Mouse (Mus musculus): ENCODE results near the gene Sbk2. TPM values are rescaled to one million over a fixed set of nuclear protein-coding genes. Genes with fewer than 3 reads are reported as not detected.

The Sbk2 gene
- total and polyA plus RNA-seq, 2 experiments = not detected

- no peaks in the 10 kb centered on the region for H3K4me1 ChIP-seq (ENCODE audit: control insufficient read depth, insufficient read depth, low read length)
- WGBS = 77% methylated on average over 4 of the region's 4 CpGs
- no peak for DNase-seq (ENCODE audit: extremely low read depth, low read depth, low spot score)
- H3K9ac ChIP-seq (ENCODE audit: low read depth, low read length) = no peak overlapping the region
- no peaks in the 10 kb centered on the region for H3K36me3 ChIP-seq (ENCODE audit: control insufficient read depth, insufficient read depth, low read length)
- TF ChIP-seq POLR2A (IDR thresholded peaks at IDR 0.05; ENCODE audit: extremely low read depth, insufficient read depth, low read length) (no peak), CTCF (IDR thresholded peaks at IDR 0.05; ENCODE audit: low read depth, low read length) (peak; percentile 5; the same call in 1 of the 2 replicates)
- H3K4me3 ChIP-seq (ENCODE audit: insufficient read depth, low read depth, low read length) = no peak overlapping the region
- no peaks in the 10 kb centered on the region for H3K79me2 ChIP-seq (ENCODE audit: control insufficient read depth, insufficient read depth, low read length)
- no peak overlapping the region for H3K27ac ChIP-seq (replicated peaks; ENCODE audit: insufficient read depth, low read depth, low read length)
- H3K27me3 ChIP-seq (ENCODE audit: control insufficient read depth, insufficient read depth, low read length) = no peaks in the 10 kb centered on the region
These were observed 29.9 kb downstream of the Sbk2 start for GRCm38 (mm10) chr7:4934160-4934914.

GRCm38 (mm10) chr7:4933103-4933502 is 31.1 kb downstream of the Sbk2 start:
- H3K27me3 ChIP-seq (ENCODE audit: control insufficient read depth, insufficient read depth, low read length) = no peaks in the 10 kb centered on the region
- no peak for DNase-seq (ENCODE audit: extremely low read depth, low read depth, low spot score)
- TF ChIP-seq POLR2A (IDR thresholded peaks at IDR 0.05; ENCODE audit: extremely low read depth, insufficient read depth, low read length) (no peak), CTCF (IDR thresholded peaks at IDR 0.05; ENCODE audit: low read depth, low read length) (no peak)
- H3K9ac ChIP-seq (ENCODE audit: low read depth, low read length) = no peak overlapping the region
- no peak overlapping the region for H3K27ac ChIP-seq (replicated peaks; ENCODE audit: insufficient read depth, low read depth, low read length)
- 83% methylated on average over 12 of the region's 12 CpGs for WGBS
- H3K4me3 ChIP-seq (ENCODE audit: insufficient read depth, low read depth, low read length) = no peak overlapping the region
- H3K36me3 ChIP-seq (ENCODE audit: control insufficient read depth, insufficient read depth, low read length) = no peaks in the 10 kb centered on the region
- H3K4me1 ChIP-seq (ENCODE audit: control insufficient read depth, insufficient read depth, low read length) = no peaks in the 10 kb centered on the region
- H3K79me2 ChIP-seq (ENCODE audit: control insufficient read depth, insufficient read depth, low read length) = no peaks in the 10 kb centered on the region

- Histone ChIP-seq H3K27ac (replicated peaks; ENCODE audit: insufficient read depth, low read depth, low read length) (no peak overlapping the region), H3K9ac (ENCODE audit: low read depth, low read length) (no peak overlapping the region), H3K4me3 (ENCODE audit: insufficient read depth, low read depth, low read length) (no peak overlapping the region), H3K36me3 (ENCODE audit: control insufficient read depth, insufficient read depth, low read length) (no peaks in the 10 kb centered on the region), H3K4me1 (ENCODE audit: control insufficient read depth, insufficient read depth, low read length) (peaks cover 2% of the 10 kb centered on the region; the same call in 1 of the 2 replicates), H3K79me2 (ENCODE audit: control insufficient read depth, insufficient read depth, low read length) (no peaks in the 10 kb centered on the region), H3K27me3 (ENCODE audit: control insufficient read depth, insufficient read depth, low read length) (peaks cover 6% of the 10 kb centered on the region)
- no peak for DNase-seq (ENCODE audit: extremely low read depth, low read depth, low spot score)
- no peak for TF ChIP-seq POLR2A (IDR thresholded peaks at IDR 0.05; ENCODE audit: extremely low read depth, insufficient read depth, low read length)
- TF ChIP-seq CTCF (IDR thresholded peaks at IDR 0.05; ENCODE audit: low read depth, low read length) = no peak
- 83% methylated on average over 17 of the region's 17 CpGs for WGBS
These were observed 35.9 kb downstream of the Sbk2 start for GRCm38 (mm10) chr7:4928323-4928722.

- Histone ChIP-seq H3K36me3 (ENCODE audit: control insufficient read depth, insufficient read depth, low read length) (no peaks in the 10 kb centered on the region), H3K4me1 (ENCODE audit: control insufficient read depth, insufficient read depth, low read length) (peaks cover 2% of the 10 kb centered on the region; the same call in 1 of the 2 replicates), H3K4me3 (ENCODE audit: insufficient read depth, low read depth, low read length) (no peak overlapping the region), H3K9ac (ENCODE audit: low read depth, low read length) (no peak overlapping the region), H3K27me3 (ENCODE audit: control insufficient read depth, insufficient read depth, low read length) (peaks cover 6% of the 10 kb centered on the region), H3K79me2 (ENCODE audit: control insufficient read depth, insufficient read depth, low read length) (no peaks in the 10 kb centered on the region), H3K27ac (replicated peaks; ENCODE audit: insufficient read depth, low read depth, low read length) (no peak overlapping the region)
- DNase-seq (ENCODE audit: extremely low read depth, low read depth, low spot score) = no peak
- 66% methylated on average over 8 of the region's 8 CpGs for WGBS
- TF ChIP-seq POLR2A (IDR thresholded peaks at IDR 0.05; ENCODE audit: extremely low read depth, insufficient read depth, low read length) (no peak), CTCF (IDR thresholded peaks at IDR 0.05; ENCODE audit: low read depth, low read length) (no peak)
These were observed 36.5 kb downstream of the Sbk2 start for GRCm38 (mm10) chr7:4927711-4928110.

GRCm38 (mm10) chr7:4926849-4927248 is 37.4 kb downstream of the Sbk2 start:
- H3K4me3 ChIP-seq (ENCODE audit: insufficient read depth, low read depth, low read length) = no peak overlapping the region
- no peak for TF ChIP-seq POLR2A (IDR thresholded peaks at IDR 0.05; ENCODE audit: extremely low read depth, insufficient read depth, low read length)
- TF ChIP-seq CTCF (IDR thresholded peaks at IDR 0.05; ENCODE audit: low read depth, low read length) = no peak
- no peak for DNase-seq (ENCODE audit: extremely low read depth, low read depth, low spot score)
- peaks cover 2% of the 10 kb centered on the region; the same call in 1 of the 2 replicates for H3K4me1 ChIP-seq (ENCODE audit: control insufficient read depth, insufficient read depth, low read length)
- H3K9ac ChIP-seq (ENCODE audit: low read depth, low read length) = no peak overlapping the region
- peaks cover 6% of the 10 kb centered on the region for H3K27me3 ChIP-seq (ENCODE audit: control insufficient read depth, insufficient read depth, low read length)
- H3K27ac ChIP-seq (replicated peaks; ENCODE audit: insufficient read depth, low read depth, low read length) = no peak overlapping the region
- WGBS = 85% methylated on average over 16 of the region's 16 CpGs
- no peaks in the 10 kb centered on the region for H3K36me3 ChIP-seq (ENCODE audit: control insufficient read depth, insufficient read depth, low read length)
- no peaks in the 10 kb centered on the region for H3K79me2 ChIP-seq (ENCODE audit: control insufficient read depth, insufficient read depth, low read length)
